Mouse (Mus musculus) adrenal gland (tissue): ENCODE results near the gene Dusp5.

ENCODE experiments used
- intact Hi-C: fragments of 180-260 bp; cut with DNase I; formaldehyde crosslinking; loops from one replicate; pipeline ENCODE4 v1.15.1; 2025

Dusp5 gene

DNA sequence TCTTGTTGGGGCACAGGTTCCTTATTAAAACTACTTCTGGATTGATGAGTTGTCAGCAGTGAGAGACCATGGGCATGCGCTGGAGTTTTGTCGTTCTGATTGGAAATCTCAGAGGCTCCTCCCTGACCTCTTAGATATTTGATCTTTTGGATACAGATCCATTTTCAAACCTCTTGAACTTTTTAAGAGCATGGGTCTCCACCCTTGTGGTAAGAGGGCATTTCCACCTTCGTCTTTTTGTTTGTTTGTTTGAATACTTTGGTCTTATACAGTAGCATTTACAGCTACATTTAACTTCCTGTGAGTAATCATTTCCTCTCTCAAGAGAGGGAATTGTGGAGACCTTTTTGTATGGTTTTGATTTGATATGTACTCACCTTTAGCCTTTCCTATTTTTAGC is 10.4 kb downstream of the Dusp5 start:
- intact Hi-C loops: no loop called here

DNA sequence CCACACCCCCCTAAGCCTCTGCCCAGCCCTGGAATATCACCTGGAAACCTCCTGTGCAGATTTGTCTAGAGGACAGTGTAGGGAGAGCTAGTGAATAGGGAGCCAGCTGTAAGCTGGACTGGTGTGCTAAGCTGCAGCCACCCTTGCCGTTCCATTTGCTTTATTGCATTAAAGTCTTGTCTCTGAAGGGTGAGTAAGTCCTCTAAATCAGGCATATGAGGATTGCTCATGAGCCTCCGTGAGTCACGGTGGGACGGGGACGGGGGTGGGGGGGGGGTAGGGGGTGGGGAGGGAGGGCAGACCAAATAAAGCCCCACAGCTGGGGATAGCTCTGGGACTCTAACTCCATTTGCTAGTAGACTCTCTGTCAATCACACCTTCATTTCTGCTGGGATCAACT is 14.7 kb downstream of the Dusp5 start:
- intact Hi-C loops: no loop called here

DNA sequence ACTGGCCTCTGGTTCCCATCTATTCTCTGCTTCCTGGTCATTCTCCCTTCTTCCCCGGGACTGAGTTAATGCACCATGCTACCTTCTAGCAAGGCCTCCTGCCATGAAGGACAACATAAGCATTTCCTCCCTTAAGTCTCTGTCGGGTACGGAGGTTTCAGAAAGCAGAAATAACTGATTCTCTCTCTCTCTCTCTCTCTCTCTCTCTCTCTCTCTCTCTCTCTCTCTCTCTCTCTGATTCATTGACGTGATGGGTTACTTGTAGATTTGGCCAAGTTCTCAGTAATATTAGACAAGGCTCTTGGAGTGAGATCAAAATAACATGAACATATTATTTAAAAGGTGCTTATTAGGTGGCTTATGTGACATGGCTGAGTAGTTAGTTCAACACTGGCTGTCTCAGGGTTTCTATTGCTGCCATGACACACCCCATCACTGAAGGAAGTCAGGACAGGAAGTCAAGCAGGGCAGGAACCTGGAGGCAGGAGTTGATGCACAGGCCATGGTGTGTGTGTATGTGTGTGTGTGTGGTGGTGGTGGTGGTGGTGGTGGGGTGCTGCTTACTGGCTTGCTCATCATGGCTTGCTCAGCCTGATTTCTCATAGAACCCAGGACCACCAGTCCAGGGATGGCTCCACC is 16.1 kb downstream of the Dusp5 start:
- intact Hi-C loops: no loop called here

- intact Hi-C loops: no loop called here
These were observed 18.7 kb downstream of the Dusp5 start for GRCm38 (mm10) chr19:53547597-53547996.

DNA sequence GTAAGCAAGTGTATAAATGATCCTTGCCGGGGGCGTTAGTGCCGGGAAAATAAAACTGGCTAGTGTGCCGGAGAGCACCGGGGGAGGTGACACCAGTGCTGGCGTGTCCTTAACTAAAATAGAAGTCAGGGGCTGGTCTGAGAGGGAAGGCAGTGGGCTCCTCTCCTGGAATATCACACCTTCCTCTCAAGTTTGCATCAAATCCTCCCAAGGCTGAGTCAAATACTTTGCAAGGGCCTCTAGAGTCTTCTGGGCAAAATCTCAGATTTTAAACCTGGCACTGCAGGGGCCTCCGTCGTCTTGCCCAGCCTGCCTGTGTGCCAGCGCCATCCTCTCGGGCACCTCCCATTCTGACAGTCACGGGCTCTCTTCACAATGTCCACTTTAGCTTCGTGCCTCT is 22.1 kb downstream of the Dusp5 start:
- intact Hi-C loops: no loop called here

DNA sequence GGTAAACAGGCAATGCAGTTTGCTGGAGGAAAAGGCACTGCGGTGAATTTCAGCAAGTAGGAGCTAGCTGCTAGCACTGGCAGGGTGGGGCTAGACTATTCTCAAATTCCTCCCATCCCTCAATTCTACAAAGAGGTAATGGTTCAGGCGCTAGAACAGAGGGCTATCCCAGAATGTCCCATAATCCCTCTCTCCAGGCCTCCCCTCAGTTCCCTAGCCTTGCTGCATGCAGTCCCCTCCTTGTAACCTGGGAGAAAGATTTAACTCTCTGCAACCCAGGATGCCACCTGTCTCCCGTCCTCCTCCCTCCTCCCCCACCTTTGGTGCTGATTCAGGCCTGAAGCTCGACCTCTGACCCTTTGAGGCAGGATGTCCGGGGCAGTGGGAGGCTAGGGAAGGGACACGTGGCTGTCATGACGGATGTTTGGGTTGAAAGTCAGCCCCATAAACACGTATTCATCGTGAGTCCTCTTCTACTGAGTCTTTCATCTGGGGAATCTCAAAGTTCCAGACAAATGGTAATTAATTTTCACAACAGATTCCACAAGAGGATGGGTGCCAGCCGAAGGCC is 23.4 kb downstream of the Dusp5 start:
- intact Hi-C loops: no loop called here

GRCm38 (mm10) chr19:53552795-53553194 is 23.9 kb downstream of the Dusp5 start:
- intact Hi-C loops: no loop called here

- intact Hi-C loops: no loop called here
These were observed 25.5 kb downstream of the Dusp5 start for GRCm38 (mm10) chr19:53554402-53554801.

- intact Hi-C loops: no loop called here
These were observed 26.2 kb downstream of the Dusp5 start for GRCm38 (mm10) chr19:53554981-53555616.

DNA sequence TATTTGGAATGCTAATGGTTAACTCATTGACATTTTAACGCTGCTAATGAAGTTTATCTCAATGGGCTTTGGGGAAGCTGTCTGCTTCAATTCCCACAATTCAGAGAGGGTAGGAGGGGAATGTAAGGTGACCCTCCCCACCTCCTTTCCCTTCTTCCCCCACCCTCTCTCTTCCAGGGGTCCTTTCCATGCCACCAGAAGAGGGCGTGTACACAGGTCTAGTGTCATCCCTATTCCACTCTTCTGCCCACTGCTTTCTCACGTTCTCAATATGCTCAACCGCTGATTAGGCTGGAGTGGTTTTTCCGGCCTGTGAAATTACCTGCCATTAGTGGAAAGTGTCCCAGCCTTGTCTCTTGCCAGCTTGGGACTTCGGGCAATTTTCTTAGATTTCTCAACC is 27.9 kb downstream of the Dusp5 start:
- intact Hi-C loops: no loop called here

DNA sequence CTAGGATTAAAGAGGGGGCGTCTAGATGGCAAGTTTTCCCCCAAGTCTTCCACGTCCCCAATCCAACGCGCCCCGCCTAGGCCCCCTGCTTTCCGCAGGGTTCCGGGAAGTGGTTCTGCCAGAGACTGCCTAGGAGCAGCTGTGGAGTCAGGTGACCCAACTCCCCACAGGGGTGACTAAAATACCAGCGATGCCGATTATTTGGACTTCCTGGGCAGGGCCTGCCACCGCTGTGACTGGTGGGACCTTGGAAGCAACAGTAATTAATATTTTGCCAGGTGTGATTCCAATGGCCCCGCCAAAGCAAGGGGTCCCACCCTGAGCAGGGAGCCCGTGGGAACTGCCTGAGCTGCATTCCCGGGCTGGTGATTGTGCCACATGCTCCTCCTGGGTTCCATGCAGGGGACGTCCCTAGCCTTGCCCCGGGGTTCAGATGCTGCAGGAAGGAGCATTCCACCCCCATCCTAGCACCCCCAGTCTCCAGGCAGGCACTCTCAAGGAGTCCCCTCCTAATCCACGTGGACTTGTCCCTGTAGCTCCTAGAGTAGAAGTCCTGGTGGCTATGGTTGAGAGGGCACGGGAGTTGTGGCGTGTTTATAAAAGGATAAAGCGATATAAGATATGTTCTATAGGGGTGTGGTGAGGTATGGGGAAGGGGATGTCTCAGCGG is 28.5 kb downstream of the Dusp5 start:
- intact Hi-C loops: no loop called here

DNA sequence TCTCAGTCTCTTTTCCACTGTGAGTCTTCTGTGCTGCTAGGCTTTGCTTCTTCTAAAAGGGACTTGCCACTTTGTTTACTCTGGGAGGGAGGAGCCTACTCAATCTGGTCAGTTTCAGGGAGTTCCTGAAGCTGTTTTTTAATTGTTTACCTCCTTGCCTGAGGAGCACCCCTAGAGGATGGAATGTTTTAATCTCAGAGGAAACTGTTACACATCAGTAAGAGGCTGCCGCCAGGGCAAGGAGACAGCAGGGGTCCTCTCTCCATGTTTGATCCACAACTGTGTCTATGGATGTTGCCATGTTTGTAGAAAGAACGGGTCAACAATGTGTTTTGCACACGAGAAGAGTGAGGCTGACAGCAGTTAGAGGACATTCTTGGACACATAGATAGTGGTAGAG is 31.5 kb downstream of the Dusp5 start:
- intact Hi-C loops: no loop called here

DNA sequence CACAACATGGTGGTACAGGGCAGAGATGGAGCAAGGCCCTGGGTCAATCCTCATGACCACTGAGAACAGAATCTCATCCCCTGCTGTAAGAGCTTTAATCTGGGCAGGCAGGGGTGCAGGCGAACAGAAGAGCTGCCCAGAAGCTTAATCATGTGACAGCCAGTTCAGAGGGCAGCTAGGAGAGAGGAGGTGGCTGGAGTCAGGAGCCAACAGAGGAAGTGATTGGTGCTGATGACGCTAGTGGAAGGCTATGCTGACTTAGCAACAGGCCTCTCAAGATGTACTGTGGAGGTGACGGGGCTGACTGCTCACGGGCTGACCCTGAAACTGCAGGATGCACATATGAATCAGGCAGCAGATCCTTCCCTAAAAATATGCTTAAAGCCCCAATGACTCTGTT is 35.3 kb downstream of the Dusp5 start:
- intact Hi-C loops: no loop called here

- intact Hi-C loops: no loop called here
These were observed 36.8 kb downstream of the Dusp5 start for GRCm38 (mm10) chr19:53565565-53566277.

DNA sequence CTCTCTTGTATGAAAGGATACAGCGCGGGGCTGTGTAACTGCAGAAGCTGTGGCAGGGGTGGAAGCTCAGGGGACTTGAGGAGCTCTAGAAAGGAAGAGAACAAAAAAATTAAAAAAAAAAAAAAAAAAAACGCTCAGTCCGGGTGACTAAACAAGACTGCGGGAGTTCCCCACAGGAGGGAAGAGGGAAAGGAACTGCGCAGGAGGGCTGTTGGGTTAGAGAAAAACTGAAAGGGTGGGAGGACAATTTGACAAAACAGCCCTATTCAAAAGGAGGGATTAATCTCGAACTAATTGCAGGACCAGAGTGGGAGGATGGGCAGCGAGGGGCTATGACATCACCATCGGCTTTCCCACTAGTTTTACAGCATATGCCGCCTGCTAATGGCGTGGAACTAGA is 39.0 kb downstream of the Dusp5 start:
- intact Hi-C loops: no loop called here

GRCm38 (mm10) chr19:53568553-53568952 is 39.6 kb downstream of the Dusp5 start:
- intact Hi-C loops: no loop called here

DNA sequence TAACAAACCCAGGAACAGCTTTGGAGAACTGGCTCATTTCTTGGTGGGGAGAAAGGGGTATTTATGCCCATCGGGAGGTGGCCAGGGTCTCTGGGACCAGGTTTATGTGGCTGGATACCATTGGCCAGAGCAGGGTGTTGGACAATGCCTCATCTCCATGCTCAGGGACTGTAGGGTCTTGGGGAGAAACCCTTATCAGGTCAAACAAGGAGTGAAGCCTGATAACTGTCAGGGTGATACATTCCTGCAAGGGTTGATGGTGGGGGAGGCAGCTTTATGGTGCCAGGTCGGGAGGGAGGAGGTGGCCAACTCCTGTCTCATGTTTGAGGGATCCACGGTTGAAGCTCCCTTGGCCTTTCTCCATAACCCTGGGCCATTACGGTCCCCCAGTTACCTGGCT is 42.1 kb downstream of the Dusp5 start:
- intact Hi-C loops: no loop called here

DNA sequence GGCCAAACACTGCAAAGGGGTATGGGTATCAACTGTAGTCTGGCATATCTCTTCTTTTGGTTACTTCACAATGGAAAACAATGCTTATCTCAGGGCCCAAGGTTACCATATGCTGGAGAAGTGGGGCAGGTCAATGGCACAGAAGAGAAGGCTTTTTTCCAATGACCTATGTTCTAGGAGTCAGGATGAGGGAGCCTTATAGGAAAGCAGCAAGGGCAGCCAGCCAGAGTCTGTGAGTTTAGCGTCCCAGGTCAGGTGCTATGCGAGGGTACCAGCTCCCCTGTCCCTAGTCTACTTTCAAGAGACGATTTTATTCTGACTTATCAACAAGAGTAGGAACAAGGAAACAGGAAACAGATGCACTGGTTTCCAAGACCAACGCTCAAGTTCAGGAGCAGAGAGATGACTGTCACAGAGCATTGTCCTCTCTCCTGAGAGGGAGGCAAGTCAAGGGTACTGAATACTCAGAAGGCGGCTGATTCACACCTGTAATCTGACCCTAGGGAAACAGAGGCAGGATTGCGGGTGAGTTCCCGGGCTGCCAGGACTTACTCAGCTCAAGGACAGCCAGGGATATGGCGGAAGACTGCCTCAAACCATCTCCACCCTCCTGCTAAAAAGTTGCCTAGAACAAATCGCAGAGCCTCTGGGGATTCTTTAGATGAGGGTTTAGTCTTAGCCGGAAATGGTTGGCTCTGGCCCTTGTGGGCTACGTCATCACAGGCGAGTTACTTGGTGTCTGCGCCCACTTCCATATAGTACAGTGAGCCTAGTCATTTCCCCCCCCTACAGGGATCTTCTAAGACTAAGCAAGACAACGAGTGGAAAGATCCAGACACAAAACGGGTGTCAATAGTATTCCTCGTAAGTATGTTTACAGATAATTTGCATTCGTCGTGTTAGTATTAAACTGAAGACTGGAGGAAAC is 42.9 kb downstream of the Dusp5 start:
- intact Hi-C loops: no loop called here

- intact Hi-C loops: no loop called here
These were observed 43.7 kb downstream of the Dusp5 start for GRCm38 (mm10) chr19:53572607-53573006.

DNA sequence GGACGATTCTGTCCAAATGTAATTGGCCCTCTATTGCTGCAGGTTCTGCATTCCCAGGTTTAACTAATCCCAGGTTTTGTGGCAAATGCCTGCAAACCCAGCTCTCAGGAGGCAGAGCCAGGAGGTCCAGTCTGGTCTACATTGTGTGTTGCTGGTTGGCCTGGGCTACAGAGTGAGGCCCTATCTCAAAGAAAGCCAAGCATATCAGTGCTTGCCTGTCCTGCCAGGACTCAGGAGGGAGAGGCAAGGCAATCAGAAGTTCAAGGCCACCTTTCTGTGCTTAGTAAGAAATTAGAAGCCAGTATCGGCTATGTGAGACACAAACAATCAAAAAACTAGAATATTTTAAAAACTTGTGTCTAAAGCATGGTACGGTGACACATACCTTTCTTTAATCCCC is 44.2 kb downstream of the Dusp5 start:
- intact Hi-C loops: no loop called here

GRCm38 (mm10) chr19:53574131-53574530 is 45.2 kb downstream of the Dusp5 start:
- intact Hi-C loops: no loop called here
